Mouse (Mus musculus): ENCODE data around the gene 2010109A12Rik. TPM values are rescaled to one million over a fixed set of nuclear protein-coding genes. Genes with fewer than 3 reads are reported as not detected.

The 2010109A12Rik gene
- polyA plus RNA-seq (2016; fragmentation: Nextera tagmentation; extraction: Ambion mirVana) = 2.3 and 2.6 TPM in 2 replicates

DNA sequence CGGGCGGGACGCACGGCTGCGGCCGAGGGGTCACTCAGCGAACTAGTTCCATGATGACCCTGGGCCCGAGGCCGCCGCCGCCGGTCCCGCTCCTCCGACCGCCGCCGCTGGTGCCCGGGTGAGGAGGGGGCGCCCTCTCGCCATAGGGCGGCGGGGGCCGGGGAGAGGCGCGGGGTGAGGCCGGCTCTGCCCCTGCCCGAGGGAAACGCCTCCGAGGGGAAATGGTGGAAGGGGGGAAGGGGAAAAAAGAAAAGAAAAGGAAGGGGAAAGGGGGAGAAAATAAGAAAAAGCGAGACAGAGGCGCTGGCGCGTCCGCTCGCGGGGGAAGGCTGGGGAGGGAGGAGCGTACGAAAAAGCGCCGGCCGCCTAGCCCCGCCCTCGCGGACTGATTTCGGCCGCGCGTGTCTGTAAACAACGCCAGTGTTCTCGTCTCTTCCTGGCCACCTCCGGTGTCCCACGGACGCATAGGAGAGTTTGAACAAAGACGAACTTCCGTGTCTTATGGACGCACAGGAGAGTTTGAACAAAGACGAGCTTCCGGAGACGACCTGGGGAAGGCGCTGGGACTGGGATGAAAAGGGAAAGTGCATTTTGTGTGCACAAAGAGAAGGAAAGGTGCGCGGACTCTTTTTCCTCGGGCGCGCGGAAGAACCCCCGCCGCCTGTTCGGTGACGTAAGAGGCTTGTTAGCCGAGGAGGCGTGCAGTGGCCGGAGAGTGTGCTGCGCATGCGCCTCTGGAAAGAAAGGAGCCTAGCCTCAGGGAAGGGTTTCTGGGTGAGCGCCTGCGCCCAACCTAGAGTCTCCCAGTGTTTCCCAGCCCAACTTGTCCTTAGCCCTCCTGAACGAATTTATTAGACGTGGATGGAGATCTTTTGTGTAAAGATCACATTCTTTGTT, at the start of gene 2010109A12Rik, which contains the start of gene Ccni:
TSS of gene 2010109A12Rik (plus strand) at position 410 of the 897 bp plus-strand sequence.
TSS of gene Ccni (minus strand) at position 387 of the 897 bp plus-strand sequence.
- Histone ChIP-seq H3K27me3 (ENCODE audit: insufficient read depth, poor library complexity, severe bottlenecking) (no peaks in the 10 kb centered on the region), H3K36me3 (peaks cover 10% of the 10 kb centered on the region), H3K4me3 (peak within 1 kb of the TSS; percentile 92), H3K27ac (peak within 1 kb of the TSS; percentile 98), H3K9me3 (no peaks in the 10 kb centered on the region), H3K4me1 (replicated peaks) (peaks cover 30% of the 10 kb centered on the region)
- DNase-seq (ENCODE audit: low spot score) = peak; percentile 95
- under 1% methylated on average over 79 of the region's 79 CpGs for WGBS

DNA sequence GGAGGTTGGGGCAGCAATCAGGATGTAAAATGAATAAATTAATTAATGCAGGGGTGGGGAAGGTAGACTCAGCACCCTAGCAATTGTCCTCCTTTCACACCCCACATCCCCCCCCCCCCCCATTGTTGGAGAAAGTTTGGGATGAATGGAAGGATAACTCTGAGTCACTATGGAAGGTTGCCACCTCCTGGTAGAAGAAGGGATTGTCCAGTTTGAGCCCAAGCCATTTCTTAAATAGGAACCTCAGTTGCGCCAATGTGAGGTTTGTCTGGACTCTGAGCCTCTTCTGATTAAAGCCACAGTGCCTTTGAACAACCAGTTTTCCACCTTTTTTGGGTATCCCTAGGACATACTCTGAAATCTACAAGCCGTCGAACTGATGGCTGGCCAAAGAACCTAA, 42.8 kb upstream of the 2010109A12Rik start:
- peaks cover 99% of the 10 kb centered on the region for H3K36me3 ChIP-seq
- no peak overlapping the region for H3K4me3 ChIP-seq
- no peaks in the 10 kb centered on the region for H3K9me3 ChIP-seq
- WGBS = 93% methylated on average over 3 of the region's 3 CpGs
- no peaks in the 10 kb centered on the region for H3K4me1 ChIP-seq (replicated peaks)
- no peak overlapping the region for H3K27ac ChIP-seq
- no peaks in the 10 kb centered on the region for H3K27me3 ChIP-seq (ENCODE audit: insufficient read depth, poor library complexity, severe bottlenecking)
- DNase-seq (ENCODE audit: low spot score) = peak; percentile 37

DNA sequence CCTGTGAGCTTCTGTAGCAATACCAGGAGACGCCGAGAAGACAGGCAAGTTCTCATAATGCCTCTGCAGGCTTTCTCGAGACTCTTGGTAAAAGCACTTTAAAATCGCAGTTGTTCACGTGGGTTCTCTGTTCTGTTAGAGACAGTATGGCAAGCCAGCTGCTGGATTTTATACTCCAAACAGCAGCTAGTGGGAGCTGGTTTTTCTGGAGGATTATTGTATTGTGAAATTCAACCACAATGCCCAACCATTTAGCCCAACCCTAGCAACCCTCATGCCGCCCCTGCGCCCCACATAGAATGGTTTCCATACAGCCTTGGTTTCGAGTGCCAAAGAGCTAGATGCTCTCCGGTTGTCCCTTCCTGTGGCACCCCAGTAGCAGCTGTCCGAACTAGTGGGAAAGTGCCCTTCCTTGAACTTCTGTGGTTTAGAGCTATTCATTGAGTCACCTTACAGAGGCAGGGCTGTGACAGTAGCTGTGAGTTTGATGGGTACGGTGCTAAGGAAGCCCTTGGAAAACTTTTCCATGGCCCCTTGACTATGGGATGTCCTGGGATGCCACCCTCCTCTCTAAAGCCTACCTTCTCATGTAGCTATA, 38.3 kb upstream of the 2010109A12Rik start:
- Histone ChIP-seq H3K9me3 (no peaks in the 10 kb centered on the region), H3K27me3 (ENCODE audit: insufficient read depth, poor library complexity, severe bottlenecking) (no peaks in the 10 kb centered on the region), H3K4me3 (no peak overlapping the region), H3K4me1 (replicated peaks) (no peaks in the 10 kb centered on the region), H3K27ac (no peak overlapping the region), H3K36me3 (peaks cover 97% of the 10 kb centered on the region)
- WGBS = 96% methylated on average over 11 of the region's 11 CpGs
- DNase-seq (ENCODE audit: low spot score) = no peak

DNA sequence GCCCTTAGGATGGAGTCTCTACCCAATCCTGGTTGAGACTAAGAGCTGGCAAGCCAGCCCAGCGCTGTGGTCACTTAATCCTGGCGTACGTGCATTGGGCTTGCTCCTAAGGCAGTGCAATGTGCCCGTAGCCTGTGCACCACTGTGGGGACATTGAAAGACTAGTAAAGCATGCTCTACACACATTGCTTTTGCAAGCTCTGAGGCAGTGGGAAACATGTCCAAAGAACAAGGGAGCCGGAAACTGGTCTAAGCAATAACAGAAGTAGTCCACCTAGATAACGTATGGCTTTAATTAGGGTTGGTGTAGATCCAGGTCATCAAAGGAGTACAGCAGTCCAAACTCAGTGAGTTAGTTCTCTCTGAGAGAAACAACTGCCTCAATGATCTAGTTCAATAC, 37.7 kb upstream of the 2010109A12Rik start:
- 85% methylated on average over 6 of the region's 6 CpGs for WGBS
- H3K4me1 ChIP-seq (replicated peaks) = no peaks in the 10 kb centered on the region
- H3K27ac ChIP-seq = no peak overlapping the region
- no peaks in the 10 kb centered on the region for H3K9me3 ChIP-seq
- DNase-seq (ENCODE audit: low spot score) = no peak
- peaks cover 97% of the 10 kb centered on the region for H3K36me3 ChIP-seq
- H3K4me3 ChIP-seq = no peak overlapping the region
- H3K27me3 ChIP-seq (ENCODE audit: insufficient read depth, poor library complexity, severe bottlenecking) = no peaks in the 10 kb centered on the region

DNA sequence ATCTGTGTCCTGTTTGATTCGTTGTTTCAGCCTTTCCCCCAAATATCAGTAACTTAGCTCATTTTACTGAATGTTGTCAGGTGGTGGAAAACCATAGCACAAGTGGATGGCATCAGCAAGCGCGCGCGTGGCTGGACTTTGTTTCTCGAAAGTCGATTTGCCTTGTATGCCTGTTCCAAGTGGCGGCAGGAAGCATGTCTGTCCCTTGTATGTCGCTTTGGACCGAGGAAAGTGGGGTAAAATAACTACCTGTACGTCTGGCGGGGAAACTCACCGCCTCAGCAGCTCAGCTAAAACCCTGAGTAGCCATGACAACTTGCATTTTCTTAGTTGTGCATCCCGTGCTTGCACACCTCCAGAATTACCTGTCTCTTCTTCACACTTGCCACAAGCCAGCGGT, 34.9 kb upstream of the 2010109A12Rik start:
- peaks cover 97% of the 10 kb centered on the region for H3K36me3 ChIP-seq
- H3K4me3 ChIP-seq = no peak overlapping the region
- H3K4me1 ChIP-seq (replicated peaks) = no peaks in the 10 kb centered on the region
- 97% methylated on average over 15 of the region's 15 CpGs for WGBS
- H3K27ac ChIP-seq = no peak overlapping the region
- H3K9me3 ChIP-seq = no peaks in the 10 kb centered on the region
- DNase-seq (ENCODE audit: low spot score) = no peak
- H3K27me3 ChIP-seq (ENCODE audit: insufficient read depth, poor library complexity, severe bottlenecking) = no peaks in the 10 kb centered on the region

DNA sequence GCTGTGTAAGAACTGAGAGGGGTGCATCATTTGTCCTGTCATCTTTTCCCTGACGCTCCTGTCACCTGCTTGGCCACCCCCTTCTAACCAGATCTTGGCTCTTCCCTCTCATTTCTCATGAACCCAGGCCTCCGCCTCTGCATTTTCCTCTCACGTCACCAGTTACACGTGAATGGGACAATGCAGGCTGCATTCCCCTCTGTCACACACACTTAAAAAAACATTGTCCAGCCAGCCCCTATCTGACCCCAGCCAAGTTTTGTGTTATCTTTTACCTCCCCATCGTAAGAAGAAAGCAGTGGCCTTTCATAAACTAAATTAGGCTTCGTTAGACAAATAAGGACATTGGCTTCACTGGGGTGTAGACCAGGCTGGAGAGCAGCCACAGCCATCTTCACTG, 33.8 kb upstream of the 2010109A12Rik start:
- no peak overlapping the region for H3K27ac ChIP-seq
- no peaks in the 10 kb centered on the region for H3K9me3 ChIP-seq
- H3K27me3 ChIP-seq (ENCODE audit: insufficient read depth, poor library complexity, severe bottlenecking) = no peaks in the 10 kb centered on the region
- H3K36me3 ChIP-seq = peaks cover 97% of the 10 kb centered on the region
- WGBS = 93% methylated on average over 6 of the region's 6 CpGs
- no peaks in the 10 kb centered on the region for H3K4me1 ChIP-seq (replicated peaks)
- H3K4me3 ChIP-seq = no peak overlapping the region
- DNase-seq (ENCODE audit: low spot score) = no peak

DNA sequence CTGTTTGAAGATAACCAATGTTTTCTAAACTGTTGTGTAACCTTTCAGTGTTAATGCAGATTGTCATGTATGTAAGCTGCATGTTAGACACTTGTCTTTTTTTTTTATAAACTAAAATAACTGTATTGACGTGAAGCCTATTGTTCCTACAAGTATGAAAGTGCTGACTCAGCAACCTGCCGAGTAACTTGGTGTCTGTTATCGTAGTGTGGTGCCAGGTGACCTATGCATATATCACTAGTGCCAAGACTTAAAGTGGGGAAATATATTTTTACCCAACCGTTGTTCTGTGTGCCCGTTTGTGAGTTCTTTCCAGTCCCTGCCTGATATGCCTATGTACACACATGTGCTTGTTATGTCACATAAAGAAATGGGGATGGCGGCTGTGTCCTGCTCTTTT, 31.6 kb upstream of the 2010109A12Rik start:
- 94% methylated on average over 6 of the region's 6 CpGs for WGBS

DNA sequence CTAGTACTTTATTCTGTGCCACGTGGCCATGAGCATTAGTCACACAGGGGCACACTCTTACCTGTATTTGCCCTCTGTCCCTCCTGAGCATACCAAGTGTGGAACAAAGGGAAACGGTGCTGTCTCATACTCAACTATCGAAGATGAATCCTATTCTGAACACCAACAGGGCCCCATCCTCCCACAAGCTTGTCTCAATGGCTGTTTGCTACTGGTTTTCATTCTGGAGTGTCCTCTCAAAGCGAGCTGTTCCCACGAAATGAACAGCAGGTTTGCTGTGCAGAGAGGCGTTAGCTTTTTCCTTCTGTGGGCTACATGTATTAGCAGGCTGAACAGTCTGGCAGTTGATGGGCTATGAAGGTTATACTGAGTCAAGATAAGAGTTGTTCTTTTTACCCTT, 27.7 kb upstream of the 2010109A12Rik start:
- Histone ChIP-seq H3K27ac (no peak overlapping the region), H3K27me3 (ENCODE audit: insufficient read depth, poor library complexity, severe bottlenecking) (no peaks in the 10 kb centered on the region), H3K36me3 (peaks cover 87% of the 10 kb centered on the region), H3K9me3 (no peaks in the 10 kb centered on the region), H3K4me1 (replicated peaks) (no peaks in the 10 kb centered on the region), H3K4me3 (no peak overlapping the region)
- DNase-seq (ENCODE audit: low spot score) = no peak
- 88% methylated on average over 6 of the region's 6 CpGs for WGBS

More for the DNA sequence above, 31.6 kb upstream of the 2010109A12Rik start:
- no peak overlapping the region for H3K4me3 ChIP-seq
- no peaks in the 10 kb centered on the region for H3K4me1 ChIP-seq (replicated peaks)
- H3K27me3 ChIP-seq (ENCODE audit: insufficient read depth, poor library complexity, severe bottlenecking) = no peaks in the 10 kb centered on the region
- no peak overlapping the region for H3K27ac ChIP-seq
- H3K9me3 ChIP-seq = no peaks in the 10 kb centered on the region
- DNase-seq (ENCODE audit: low spot score) = no peak
- H3K36me3 ChIP-seq = peaks cover 92% of the 10 kb centered on the region

DNA sequence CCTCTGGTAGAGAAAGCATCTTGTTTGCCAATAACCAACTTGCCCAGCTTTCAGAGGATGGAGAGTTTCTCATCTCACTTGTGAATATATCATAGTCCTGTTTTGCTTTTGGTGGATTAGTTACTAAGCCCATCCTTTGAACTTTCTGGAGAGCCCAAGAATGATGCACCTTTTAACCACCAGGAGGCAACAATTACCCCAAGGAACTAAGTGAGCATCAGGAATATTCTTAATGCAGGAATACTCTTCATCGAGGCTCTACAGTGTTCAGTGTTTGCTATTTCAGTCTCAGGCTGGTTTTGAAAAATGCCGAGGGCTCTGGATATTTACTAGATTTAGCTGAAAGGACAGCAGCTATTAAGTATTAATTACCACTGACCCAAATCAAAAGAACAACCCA, 26.1 kb upstream of the 2010109A12Rik start:
- Histone ChIP-seq H3K4me3 (no peak overlapping the region), H3K27me3 (ENCODE audit: insufficient read depth, poor library complexity, severe bottlenecking) (no peaks in the 10 kb centered on the region), H3K4me1 (replicated peaks) (no peaks in the 10 kb centered on the region), H3K27ac (no peak overlapping the region), H3K36me3 (peaks cover 86% of the 10 kb centered on the region), H3K9me3 (no peaks in the 10 kb centered on the region)
- DNase-seq (ENCODE audit: low spot score) = no peak
- WGBS = 91% methylated on average over 2 of the region's 2 CpGs

DNA sequence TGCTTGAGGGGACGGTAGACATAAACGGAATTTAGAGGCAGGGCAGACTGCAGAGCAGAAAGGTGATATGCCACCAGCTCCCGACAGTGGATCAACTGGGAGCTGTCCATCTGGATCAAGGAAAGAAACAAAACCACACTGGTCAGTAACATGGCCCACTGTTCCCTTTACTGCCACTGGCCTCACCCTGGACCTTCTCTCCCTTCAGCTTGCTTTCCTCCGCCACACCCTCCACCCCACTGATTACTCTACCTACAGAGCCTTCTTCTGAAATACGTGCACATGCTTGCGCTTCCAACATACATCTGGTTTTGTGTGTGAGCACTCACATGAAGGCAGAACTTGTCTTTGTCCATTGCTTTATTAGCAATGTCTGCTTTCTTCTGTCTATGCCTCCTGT, 23.0 kb upstream of the 2010109A12Rik start:
- no peak for DNase-seq (ENCODE audit: low spot score)
- H3K9me3 ChIP-seq = no peaks in the 10 kb centered on the region
- H3K4me3 ChIP-seq = no peak overlapping the region
- peaks cover 87% of the 10 kb centered on the region for H3K36me3 ChIP-seq
- H3K27ac ChIP-seq = no peak overlapping the region
- WGBS = 85% methylated on average over 6 of the region's 6 CpGs
- no peaks in the 10 kb centered on the region for H3K4me1 ChIP-seq (replicated peaks)
- no peaks in the 10 kb centered on the region for H3K27me3 ChIP-seq (ENCODE audit: insufficient read depth, poor library complexity, severe bottlenecking)

DNA sequence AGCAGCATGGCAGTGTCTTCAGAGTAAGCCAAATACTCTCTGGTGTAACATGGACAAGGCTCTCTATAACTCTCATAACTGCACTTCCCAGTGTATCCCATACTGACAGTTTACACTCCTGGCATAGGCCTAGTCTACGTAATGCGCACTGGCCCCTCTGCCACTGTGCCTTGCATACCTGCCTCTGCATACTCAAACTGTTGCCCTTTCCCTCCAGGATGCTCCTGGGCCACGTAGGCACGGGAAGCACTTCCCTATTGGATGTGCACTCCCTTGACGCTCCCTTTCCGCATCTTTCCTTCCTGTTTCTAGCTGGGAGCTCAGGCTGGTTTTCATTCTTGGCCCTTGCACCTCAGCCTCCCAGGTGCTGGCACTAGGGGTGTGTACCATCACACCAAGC, 21.8 kb upstream of the 2010109A12Rik start:
- H3K27ac ChIP-seq = no peak overlapping the region
- WGBS = 83% methylated on average over 6 of the region's 6 CpGs
- H3K9me3 ChIP-seq = no peaks in the 10 kb centered on the region
- H3K27me3 ChIP-seq (ENCODE audit: insufficient read depth, poor library complexity, severe bottlenecking) = no peaks in the 10 kb centered on the region
- no peaks in the 10 kb centered on the region for H3K4me1 ChIP-seq (replicated peaks)
- no peak overlapping the region for H3K4me3 ChIP-seq
- DNase-seq (ENCODE audit: low spot score) = no peak
- peaks cover 91% of the 10 kb centered on the region for H3K36me3 ChIP-seq

DNA sequence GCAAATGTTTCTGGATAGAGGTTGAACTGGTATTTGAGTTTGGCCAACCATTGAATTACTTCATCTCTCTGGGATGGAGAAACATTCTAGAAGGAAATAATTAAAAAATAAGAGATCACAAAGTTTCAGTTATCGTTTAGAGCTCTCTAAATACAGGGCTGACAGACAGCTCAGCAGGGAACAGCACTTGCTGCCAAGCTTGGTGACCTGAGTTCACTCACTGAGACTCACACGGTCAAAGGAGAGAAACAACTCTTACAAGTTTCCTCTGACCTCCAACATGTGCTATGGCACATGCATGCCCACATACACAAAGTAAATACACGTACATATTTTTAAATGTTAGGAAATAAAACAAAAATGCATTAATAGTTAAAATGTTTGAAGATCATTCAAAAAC, 16.7 kb upstream of the 2010109A12Rik start:
- H3K4me1 ChIP-seq (replicated peaks) = no peaks in the 10 kb centered on the region
- 76% methylated on average over 3 of the region's 3 CpGs for WGBS
- no peak overlapping the region for H3K27ac ChIP-seq
- H3K9me3 ChIP-seq = no peaks in the 10 kb centered on the region
- no peaks in the 10 kb centered on the region for H3K27me3 ChIP-seq (ENCODE audit: insufficient read depth, poor library complexity, severe bottlenecking)
- H3K4me3 ChIP-seq = no peak overlapping the region
- H3K36me3 ChIP-seq = peaks cover 82% of the 10 kb centered on the region
- DNase-seq (ENCODE audit: low spot score) = no peak

DNA sequence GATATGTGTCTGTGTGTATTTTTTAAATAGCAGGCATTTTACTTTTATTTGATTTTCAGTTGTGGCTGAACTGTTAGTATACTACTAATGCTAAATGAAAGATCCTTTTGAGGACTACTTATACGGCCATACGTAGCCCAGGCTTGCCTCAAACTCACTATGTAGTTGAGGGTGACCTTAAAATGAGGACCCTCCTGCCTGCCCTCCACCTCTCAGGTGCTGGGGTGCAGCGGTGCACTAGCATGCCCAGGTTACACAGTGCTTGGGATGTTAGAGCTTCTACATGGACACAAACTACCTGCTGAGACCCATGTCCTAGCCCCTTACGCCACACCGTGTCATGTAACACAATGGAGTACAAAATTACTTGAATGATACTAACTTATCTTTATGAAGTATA, 15.9 kb upstream of the 2010109A12Rik start:
- no peak for DNase-seq (ENCODE audit: low spot score)
- H3K4me3 ChIP-seq = no peak overlapping the region
- H3K4me1 ChIP-seq (replicated peaks) = no peaks in the 10 kb centered on the region
- H3K27me3 ChIP-seq (ENCODE audit: insufficient read depth, poor library complexity, severe bottlenecking) = no peaks in the 10 kb centered on the region
- H3K27ac ChIP-seq = no peak overlapping the region
- no peaks in the 10 kb centered on the region for H3K9me3 ChIP-seq
- H3K36me3 ChIP-seq = peaks cover 75% of the 10 kb centered on the region
- WGBS = 96% methylated on average over 5 of the region's 5 CpGs

Data from hindbrain, embryonic 10.5 days (tissue).